Mouse (Mus musculus): ENCODE measurements around the gene 4930404N11Rik.

4930404N11Rik gene

GRCm38 (mm10) chr10:81354738-81355477 lies 10.7 kb downstream of the 4930404N11Rik start:
- DNase-seq: no peak

- DNase-seq: no peak
Measured at GRCm38 (mm10) chr10:81351678-81352291, 13.8 kb downstream of the 4930404N11Rik start.

- DNase-seq: peak; percentile 99 to 100
Measured at GRCm38 (mm10) chr10:81350351-81351063, 15.1 kb downstream of the 4930404N11Rik start, which contains the start of gene Hmg20b. Gene Hmg20b, minus strand, starts transcription at chr10:81350480.

GRCm38 (mm10) chr10:81349961-81350350 lies 15.7 kb downstream of the 4930404N11Rik start:
- no peak for DNase-seq

- DNase-seq: no peak
Measured at GRCm38 (mm10) chr10:81349146-81349545, 16.5 kb downstream of the 4930404N11Rik start.

GRCm38 (mm10) chr10:81346453-81347067 lies 19.1 kb downstream of the 4930404N11Rik start:
- DNase-seq: peak; percentile 52 to 54

GRCm38 (mm10) chr10:81345162-81345534 lies 20.5 kb downstream of the 4930404N11Rik start:
- no peak for DNase-seq

GRCm38 (mm10) chr10:81344421-81345161 lies 21.0 kb downstream of the 4930404N11Rik start:
- DNase-seq: peak; percentile 42 to 59

GRCm38 (mm10) chr10:81342686-81343505 lies 22.7 kb downstream of the 4930404N11Rik start, which contains the start of gene Gipc3:
Gene Gipc3, minus strand, starts transcription at chr10:81343266.
- DNase-seq: no peak

GRCm38 (mm10) chr10:81341333-81341949 lies 24.2 kb downstream of the 4930404N11Rik start:
- DNase-seq: peak; percentile 87

- no peak for DNase-seq
Measured at GRCm38 (mm10) chr10:81340551-81341332, 24.9 kb downstream of the 4930404N11Rik start.

GRCm38 (mm10) chr10:81336558-81336957 lies 29.1 kb downstream of the 4930404N11Rik start:
- no peak for DNase-seq

- peak; percentile 66 to 78 for DNase-seq
Measured at GRCm38 (mm10) chr10:81335393-81336340, 29.9 kb downstream of the 4930404N11Rik start.

- no peak for DNase-seq
Measured at GRCm38 (mm10) chr10:81334324-81334723, 31.3 kb downstream of the 4930404N11Rik start.

GRCm38 (mm10) chr10:81332277-81332676 lies 33.3 kb downstream of the 4930404N11Rik start:
- DNase-seq: no peak

GRCm38 (mm10) chr10:81330007-81330406 lies 35.6 kb downstream of the 4930404N11Rik start:
- no peak for DNase-seq

GRCm38 (mm10) chr10:81329194-81329975 lies 36.2 kb downstream of the 4930404N11Rik start:
- DNase-seq: no peak

- no peak for DNase-seq
Measured at GRCm38 (mm10) chr10:81328386-81328785, 37.2 kb downstream of the 4930404N11Rik start, which contains the start of gene Tbxa2r. Gene Tbxa2r, plus strand, starts transcription at chr10:81328731.

Measured in cerebellum, postnatal 10 days (tissue).